Mouse (Mus musculus): ENCODE results near the gene Alg12. TPM values are rescaled to one million over a fixed set of nuclear protein-coding genes. Genes with fewer than 3 reads are reported as not detected.

The Alg12 gene
- polyA plus RNA-seq, 1 experiment: 13.0 TPM

GRCm38 (mm10) chr15:88843486-88844097 is 24.5 kb upstream of the Alg12 start:
- 0 out of 2 replicates have a peak overlapping the region, but pooled peaks have one; percentile 15 for H3K27ac ChIP-seq (ENCODE audit: insufficient read depth, low read length)
- H3K4me3 ChIP-seq (ENCODE audit: insufficient read depth, low read length): no peak overlapping the region
- peaks cover 10% of the 10 kb centered on the region for H3K4me1 ChIP-seq (ENCODE audit: control insufficient read depth, insufficient read depth, low read length)
- TF ChIP-seq CTCF (IDR thresholded peaks at IDR 0.05; ENCODE audit: borderline replicate concordance, insufficient read depth, low read length) (no peak), POLR2A (IDR thresholded peaks at IDR 0.05; ENCODE audit: low read depth, low read length) (no peak)

GRCm38 (mm10) chr15:88842300-88842673 is 23.2 kb upstream of the Alg12 start:
- Histone ChIP-seq H3K4me1 (ENCODE audit: control insufficient read depth, insufficient read depth, low read length) (peaks cover 10% of the 10 kb centered on the region), H3K27ac (ENCODE audit: insufficient read depth, low read length) (no peak overlapping the region), H3K4me3 (ENCODE audit: insufficient read depth, low read length) (no peak overlapping the region)
- TF ChIP-seq CTCF (IDR thresholded peaks at IDR 0.05; ENCODE audit: borderline replicate concordance, insufficient read depth, low read length) (no peak), POLR2A (IDR thresholded peaks at IDR 0.05; ENCODE audit: low read depth, low read length) (no peak)

GRCm38 (mm10) chr15:88841580-88842299 is 22.6 kb upstream of the Alg12 start:
- Histone ChIP-seq H3K4me1 (ENCODE audit: control insufficient read depth, insufficient read depth, low read length) (peaks cover 10% of the 10 kb centered on the region), H3K27ac (ENCODE audit: insufficient read depth, low read length) (no peak overlapping the region), H3K4me3 (ENCODE audit: insufficient read depth, low read length) (no peak overlapping the region)
- no peak for TF ChIP-seq CTCF (IDR thresholded peaks at IDR 0.05; ENCODE audit: borderline replicate concordance, insufficient read depth, low read length)
- TF ChIP-seq POLR2A (IDR thresholded peaks at IDR 0.05; ENCODE audit: low read depth, low read length): no peak

GRCm38 (mm10) chr15:88841160-88841559 is 22.0 kb upstream of the Alg12 start:
- Histone ChIP-seq H3K4me3 (ENCODE audit: insufficient read depth, low read length) (no peak overlapping the region), H3K27ac (ENCODE audit: insufficient read depth, low read length) (no peak overlapping the region), H3K4me1 (ENCODE audit: control insufficient read depth, insufficient read depth, low read length) (peaks cover 10% of the 10 kb centered on the region)
- TF ChIP-seq POLR2A (IDR thresholded peaks at IDR 0.05; ENCODE audit: low read depth, low read length) (no peak), CTCF (IDR thresholded peaks at IDR 0.05; ENCODE audit: borderline replicate concordance, insufficient read depth, low read length) (no peak)

- no peak overlapping the region for H3K27ac ChIP-seq (ENCODE audit: insufficient read depth, low read length)
- peaks cover 10% of the 10 kb centered on the region for H3K4me1 ChIP-seq (ENCODE audit: control insufficient read depth, insufficient read depth, low read length)
- H3K4me3 ChIP-seq (ENCODE audit: insufficient read depth, low read length): no peak overlapping the region
- TF ChIP-seq POLR2A (IDR thresholded peaks at IDR 0.05; ENCODE audit: low read depth, low read length) (no peak), CTCF (IDR thresholded peaks at IDR 0.05; ENCODE audit: borderline replicate concordance, insufficient read depth, low read length) (no peak)
Measured at GRCm38 (mm10) chr15:88840126-88840525, 21.0 kb upstream of the Alg12 start.

GRCm38 (mm10) chr15:88839271-88839670 is 20.2 kb upstream of the Alg12 start:
- no peak overlapping the region for H3K4me3 ChIP-seq (ENCODE audit: insufficient read depth, low read length)
- H3K4me1 ChIP-seq (ENCODE audit: control insufficient read depth, insufficient read depth, low read length): peaks cover 9% of the 10 kb centered on the region
- H3K27ac ChIP-seq (ENCODE audit: insufficient read depth, low read length): no peak overlapping the region
- TF ChIP-seq CTCF (IDR thresholded peaks at IDR 0.05; ENCODE audit: borderline replicate concordance, insufficient read depth, low read length) (no peak), POLR2A (IDR thresholded peaks at IDR 0.05; ENCODE audit: low read depth, low read length) (no peak)

GRCm38 (mm10) chr15:88837977-88838376 is 18.9 kb upstream of the Alg12 start:
- H3K27ac ChIP-seq (ENCODE audit: insufficient read depth, low read length): no peak overlapping the region
- TF ChIP-seq POLR2A (IDR thresholded peaks at IDR 0.05; ENCODE audit: low read depth, low read length): no peak
- TF ChIP-seq CTCF (IDR thresholded peaks at IDR 0.05; ENCODE audit: borderline replicate concordance, insufficient read depth, low read length): no peak
- peaks cover 3% of the 10 kb centered on the region; the same call in 1 of the 2 replicates for H3K4me1 ChIP-seq (ENCODE audit: control insufficient read depth, insufficient read depth, low read length)
- no peak overlapping the region; the same call in 1 of the 2 replicates for H3K4me3 ChIP-seq (ENCODE audit: insufficient read depth, low read length)

GRCm38 (mm10) chr15:88837199-88837932 is 18.2 kb upstream of the Alg12 start:
- Histone ChIP-seq H3K4me1 (ENCODE audit: control insufficient read depth, insufficient read depth, low read length) (peaks cover 3% of the 10 kb centered on the region; the same call in 1 of the 2 replicates), H3K27ac (ENCODE audit: insufficient read depth, low read length) (no peak overlapping the region), H3K4me3 (ENCODE audit: insufficient read depth, low read length) (peak overlapping the region; percentile 48)
- TF ChIP-seq CTCF (IDR thresholded peaks at IDR 0.05; ENCODE audit: borderline replicate concordance, insufficient read depth, low read length) (no peak), POLR2A (IDR thresholded peaks at IDR 0.05; ENCODE audit: low read depth, low read length) (peak; percentile 66)

GRCm38 (mm10) chr15:88836571-88836970 is 17.5 kb upstream of the Alg12 start:
- H3K27ac ChIP-seq (ENCODE audit: insufficient read depth, low read length): no peak overlapping the region
- no peak for TF ChIP-seq CTCF (IDR thresholded peaks at IDR 0.05; ENCODE audit: borderline replicate concordance, insufficient read depth, low read length)
- H3K4me1 ChIP-seq (ENCODE audit: control insufficient read depth, insufficient read depth, low read length): peaks cover 3% of the 10 kb centered on the region; the same call in 1 of the 2 replicates
- H3K4me3 ChIP-seq (ENCODE audit: insufficient read depth, low read length): no peak overlapping the region
